Mouse (Mus musculus): ENCODE data around the gene Lsamp. TPM values are rescaled to one million over a fixed set of nuclear protein-coding genes. Genes with fewer than 3 reads are reported as not detected.

The Lsamp gene
- polyA plus RNA-seq, 1 experiment from 2014 or later = 0.04 TPM

GRCm38 (mm10) chr16:41900783-41901182 is 1916.6 kb downstream of the Lsamp start:
- DNase-seq = no peak
- Histone ChIP-seq H3K4me3 (ENCODE audit: low read depth, low read length) (no peak overlapping the region), H3K9me3 (ENCODE audit: low read length) (no peaks in the 10 kb centered on the region), H3K4me2 (ENCODE audit: low read depth, low read length) (no peak overlapping the region), H3K36me3 (replicated peaks; ENCODE audit: insufficient read depth, low read length) (no peaks in the 10 kb centered on the region), H3K27me3 (ENCODE audit: insufficient read depth, low read length) (no peaks in the 10 kb centered on the region), H3K9ac (replicated peaks) (no peak overlapping the region), H3K4me1 (ENCODE audit: insufficient read depth) (no peaks in the 10 kb centered on the region), H3K27ac (ENCODE audit: low read depth) (no peak overlapping the region)
- TF ChIP-seq CTCF (IDR thresholded peaks at IDR 0.05; ENCODE audit: low read depth) (no peak), EP300 (IDR thresholded peaks at IDR 0.05; ENCODE audit: low read depth) (no peak)
- 42% methylated on average over 2 of the region's 2 CpGs for WGBS (ENCODE audit: insufficient replicate concordance)
- ATAC-seq = no peak

GRCm38 (mm10) chr16:41903654-41904053 is 1919.5 kb downstream of the Lsamp start:
- Histone ChIP-seq H3K4me2 (ENCODE audit: low read depth, low read length) (no peak overlapping the region), H3K4me1 (ENCODE audit: insufficient read depth) (no peaks in the 10 kb centered on the region), H3K27me3 (ENCODE audit: insufficient read depth, low read length) (no peaks in the 10 kb centered on the region), H3K27ac (ENCODE audit: low read depth) (no peak overlapping the region), H3K4me3 (ENCODE audit: low read depth, low read length) (no peak overlapping the region), H3K9me3 (ENCODE audit: low read length) (no peaks in the 10 kb centered on the region), H3K36me3 (replicated peaks; ENCODE audit: insufficient read depth, low read length) (no peaks in the 10 kb centered on the region), H3K9ac (replicated peaks) (no peak overlapping the region)
- WGBS (ENCODE audit: insufficient replicate concordance) = 63% methylated on average over 3 of the region's 3 CpGs
- no peak for TF ChIP-seq EP300 (IDR thresholded peaks at IDR 0.05; ENCODE audit: low read depth)
- TF ChIP-seq CTCF (IDR thresholded peaks at IDR 0.05; ENCODE audit: low read depth) = no peak
- ATAC-seq = no peak
- DNase-seq = no peak

GRCm38 (mm10) chr16:41912584-41913193 is 1928.5 kb downstream of the Lsamp start:
- H3K4me3 ChIP-seq (ENCODE audit: low read depth, low read length) = no peak overlapping the region
- ATAC-seq = no peak

GRCm38 (mm10) chr16:41913346-41913745 is 1929.2 kb downstream of the Lsamp start:
- DNase-seq (no peak), ATAC-seq (no peak)
- Histone ChIP-seq H3K4me3 (ENCODE audit: low read depth, low read length) (no peak overlapping the region), H3K9ac (replicated peaks) (no peak overlapping the region), H3K36me3 (replicated peaks; ENCODE audit: insufficient read depth, low read length) (no peaks in the 10 kb centered on the region), H3K27me3 (ENCODE audit: insufficient read depth, low read length) (no peaks in the 10 kb centered on the region), H3K4me2 (ENCODE audit: low read depth, low read length) (no peak overlapping the region), H3K27ac (ENCODE audit: low read depth) (no peak overlapping the region), H3K9me3 (ENCODE audit: low read length) (no peaks in the 10 kb centered on the region), H3K4me1 (ENCODE audit: insufficient read depth) (no peaks in the 10 kb centered on the region)
- WGBS (ENCODE audit: insufficient replicate concordance) = 67% methylated on average over 4 of the region's 4 CpGs
- TF ChIP-seq CTCF (IDR thresholded peaks at IDR 0.05; ENCODE audit: low read depth) (no peak), EP300 (IDR thresholded peaks at IDR 0.05; ENCODE audit: low read depth) (no peak)

More at GRCm38 (mm10) chr16:41912584-41913193, 1928.5 kb downstream of the Lsamp start:
- Histone ChIP-seq H3K9me3 (ENCODE audit: low read length) (no peaks in the 10 kb centered on the region), H3K4me2 (ENCODE audit: low read depth, low read length) (no peak overlapping the region), H3K36me3 (replicated peaks; ENCODE audit: insufficient read depth, low read length) (no peaks in the 10 kb centered on the region), H3K9ac (replicated peaks) (no peak overlapping the region), H3K4me1 (ENCODE audit: insufficient read depth) (no peaks in the 10 kb centered on the region), H3K27ac (ENCODE audit: low read depth) (no peak overlapping the region), H3K27me3 (ENCODE audit: insufficient read depth, low read length) (no peaks in the 10 kb centered on the region)
- TF ChIP-seq CTCF (IDR thresholded peaks at IDR 0.05; ENCODE audit: low read depth) (no peak), EP300 (IDR thresholded peaks at IDR 0.05; ENCODE audit: low read depth) (no peak)
- DNase-seq = no peak
- 68% methylated on average over 4 of the region's 4 CpGs for WGBS (ENCODE audit: insufficient replicate concordance)

GRCm38 (mm10) chr16:41916342-41916741 is 1932.2 kb downstream of the Lsamp start:
- Histone ChIP-seq H3K4me3 (ENCODE audit: low read depth, low read length) (no peak overlapping the region), H3K36me3 (replicated peaks; ENCODE audit: insufficient read depth, low read length) (no peaks in the 10 kb centered on the region), H3K9ac (replicated peaks) (no peak overlapping the region), H3K27me3 (ENCODE audit: insufficient read depth, low read length) (no peaks in the 10 kb centered on the region), H3K4me1 (ENCODE audit: insufficient read depth) (no peaks in the 10 kb centered on the region), H3K27ac (ENCODE audit: low read depth) (no peak overlapping the region), H3K9me3 (ENCODE audit: low read length) (no peaks in the 10 kb centered on the region), H3K4me2 (ENCODE audit: low read depth, low read length) (no peak overlapping the region)
- ATAC-seq = no peak
- 74% methylated on average over 3 of the region's 3 CpGs for WGBS (ENCODE audit: insufficient replicate concordance)
- no peak for TF ChIP-seq CTCF (IDR thresholded peaks at IDR 0.05; ENCODE audit: low read depth)
- TF ChIP-seq EP300 (IDR thresholded peaks at IDR 0.05; ENCODE audit: low read depth) = no peak
- DNase-seq = no peak

- H3K4me2 ChIP-seq (ENCODE audit: low read depth, low read length) = no peak overlapping the region
- no peaks in the 10 kb centered on the region for H3K9me3 ChIP-seq (ENCODE audit: low read length)
- TF ChIP-seq EP300 (IDR thresholded peaks at IDR 0.05; ENCODE audit: low read depth) (no peak), CTCF (IDR thresholded peaks at IDR 0.05; ENCODE audit: low read depth) (no peak)
- 55% methylated on average over 6 of the region's 6 CpGs for WGBS (ENCODE audit: insufficient replicate concordance)
- H3K27ac ChIP-seq (ENCODE audit: low read depth) = no peak overlapping the region
- no peak overlapping the region for H3K4me3 ChIP-seq (ENCODE audit: low read depth, low read length)
- DNase-seq (no peak), ATAC-seq (no peak)
- H3K36me3 ChIP-seq (replicated peaks; ENCODE audit: insufficient read depth, low read length) = no peaks in the 10 kb centered on the region
- no peak overlapping the region for H3K9ac ChIP-seq (replicated peaks)
- no peaks in the 10 kb centered on the region for H3K27me3 ChIP-seq (ENCODE audit: insufficient read depth, low read length)
- no peaks in the 10 kb centered on the region for H3K4me1 ChIP-seq (ENCODE audit: insufficient read depth)
Observed at GRCm38 (mm10) chr16:41917057-41917821, 1933.1 kb downstream of the Lsamp start.
